Mouse (Mus musculus) lung, postnatal 0 days (tissue): ENCODE data around the gene Tlk1. TPM values are rescaled to one million over a fixed set of nuclear protein-coding genes. Genes with fewer than 3 reads are reported as not detected.

ENCODE experiments used
- ATAC-seq: fragments of 200-750 bp; cut with Nextera tagmentation; 2 replicates; pipeline ENCODE4 v1.8.0; 2017; ENCODE audit warnings: moderate library complexity
- DNase-seq: peaks from one replicate; pipeline ENCODE4 v3.0.0-alpha.2; 2016; ENCODE audit warnings: low spot score
- H3K27ac ChIP-seq: fragments of 300-500 bp; sonication (generic); 2 replicates; pipeline ENCODE4 v1.5.1; 2014; ENCODE audit warnings: antibody characterized with exemption, mild to moderate bottlenecking, low read length, mixed read lengths
- H3K27me3 ChIP-seq: fragments of 300-500 bp; sonication (generic); replicated peaks from 2 replicates; pipeline ENCODE4 v1.6.1; 2014; ENCODE audit warnings: low read length, mixed read lengths; ENCODE audit not compliant: insufficient read depth
- H3K36me3 ChIP-seq: fragments of 300-500 bp; sonication (generic); 2 replicates; pipeline ENCODE4 v1.6.1; 2014; ENCODE audit warnings: low read length, mixed read lengths; ENCODE audit not compliant: insufficient read depth
- H3K4me1 ChIP-seq: fragments of 300-500 bp; sonication (generic); 2 replicates; pipeline ENCODE4 v1.6.1; 2014; ENCODE audit warnings: antibody characterized with exemption, low read depth, low read length, mixed read lengths; ENCODE audit not compliant: insufficient read depth
- H3K4me2 ChIP-seq: fragments of 300-500 bp; sonication (generic); replicated peaks from 2 replicates; pipeline ENCODE4 v1.6.1; 2014; ENCODE audit warnings: low read depth, mild to moderate bottlenecking, low read length, moderate library complexity, mixed read lengths
- H3K4me3 ChIP-seq: fragments of 300-500 bp; sonication (generic); 2 replicates; pipeline ENCODE4 v1.5.1; 2014; ENCODE audit warnings: low read depth, low read length
- H3K9ac ChIP-seq: fragments of 300-500 bp; sonication (generic); replicated peaks from 2 replicates; pipeline ENCODE4 v1.6.1; 2014; ENCODE audit warnings: low read depth, mild to moderate bottlenecking
- H3K9me3 ChIP-seq: fragments of 300-500 bp; sonication (generic); 2 replicates; pipeline ENCODE4 v1.6.1; 2016; ENCODE audit warnings: low read length, mixed read lengths
- CTCF ChIP-seq: IDR thresholded peaks from 2 replicates; pipeline ENCODE4 v1.5.1; 2016; ENCODE audit warnings: antibody characterized with exemption, mild to moderate bottlenecking
- EP300 ChIP-seq: IDR thresholded peaks from 2 replicates; pipeline ENCODE4 v1.6.1; 2016; ENCODE audit warnings: antibody characterized with exemption, mild to moderate bottlenecking, control low read depth
- WGBS: fragments of 180-500 bp; shearing (Covaris S2); extraction: QIAGEN DNeasy Blood & Tissue Kit; methylation state at CpG from one replicate; pipeline ENCODE4 v1.1.7; 2014; 5-methylcytosine and 5-hydroxymethylcytosine counted together
- polyA plus RNA-seq: library from polyadenylated mRNA; unstranded; fragments of >200 nt; fragmentation: Nextera tagmentation; extraction: Ambion mirVana; gene quantifications from 2 replicates; pipeline ENCODE4 v1.2.1, GENCODE M21; 2015

Gene Tlk1
- polyA plus RNA-seq, 1 experiment from 2014 or later = 23.7 TPM

GRCm38 (mm10) chr2:70742588-70742987 is 82.9 kb downstream of the Tlk1 start:
- 84% methylated on average over 2 of the region's 2 CpGs for WGBS
- ATAC-seq = no peak
- no peak overlapping the region for H3K4me2 ChIP-seq
- DNase-seq = no peak
- H3K36me3 ChIP-seq = peaks cover 20% of the 10 kb centered on the region; the same call in 1 of the 2 replicates
- no peaks in the 10 kb centered on the region for H3K4me1 ChIP-seq
- no peak for TF ChIP-seq EP300
- TF ChIP-seq CTCF = no peak
- H3K27ac ChIP-seq = no peak overlapping the region
- no peaks in the 10 kb centered on the region for H3K9me3 ChIP-seq
- H3K9ac ChIP-seq = no peak overlapping the region
- H3K4me3 ChIP-seq = no peak overlapping the region
- no peaks in the 10 kb centered on the region for H3K27me3 ChIP-seq

- ATAC-seq = no peak
- Histone ChIP-seq H3K4me3 (no peak overlapping the region), H3K36me3 (peaks cover 25% of the 10 kb centered on the region), H3K4me2 (no peak overlapping the region), H3K9me3 (no peaks in the 10 kb centered on the region), H3K4me1 (no peaks in the 10 kb centered on the region), H3K27me3 (no peaks in the 10 kb centered on the region), H3K27ac (no peak overlapping the region), H3K9ac (no peak overlapping the region)
- TF ChIP-seq EP300 (no peak), CTCF (no peak)
- no peak for DNase-seq
- 95% methylated on average over 5 of the region's 5 CpGs for WGBS
These were observed 83.6 kb downstream of the Tlk1 start for GRCm38 (mm10) chr2:70741901-70742300.

- no peak for ATAC-seq
These were observed 89.5 kb downstream of the Tlk1 start for GRCm38 (mm10) chr2:70736008-70736407.

GRCm38 (mm10) chr2:70735534-70735933 is 90.0 kb downstream of the Tlk1 start:
- H3K27me3 ChIP-seq = no peaks in the 10 kb centered on the region
- TF ChIP-seq CTCF (no peak), EP300 (no peak)

More at GRCm38 (mm10) chr2:70736008-70736407, 89.5 kb downstream of the Tlk1 start:
- no peak for DNase-seq
- H3K9me3 ChIP-seq = no peaks in the 10 kb centered on the region
- peaks cover 14% of the 10 kb centered on the region; the same call in 1 of the 2 replicates for H3K36me3 ChIP-seq
- H3K4me1 ChIP-seq = no peaks in the 10 kb centered on the region
- no peak overlapping the region for H3K4me2 ChIP-seq
- H3K27ac ChIP-seq = no peak overlapping the region
- no peak overlapping the region for H3K4me3 ChIP-seq
- H3K27me3 ChIP-seq = no peaks in the 10 kb centered on the region
- 66% methylated on average over 5 of the region's 5 CpGs for WGBS
- no peak overlapping the region for H3K9ac ChIP-seq
- TF ChIP-seq EP300 (no peak), CTCF (no peak)

GRCm38 (mm10) chr2:70727089-70727488 is 98.4 kb downstream of the Tlk1 start:
- no peaks in the 10 kb centered on the region for H3K27me3 ChIP-seq
- no peak overlapping the region for H3K27ac ChIP-seq
- H3K9me3 ChIP-seq = no peaks in the 10 kb centered on the region
- 73% methylated on average over 2 of the region's 2 CpGs for WGBS
- H3K9ac ChIP-seq = no peak overlapping the region
- no peaks in the 10 kb centered on the region for H3K4me1 ChIP-seq
- DNase-seq (no peak), ATAC-seq (no peak)
- no peak overlapping the region for H3K4me3 ChIP-seq
- H3K4me2 ChIP-seq = no peak overlapping the region
- H3K36me3 ChIP-seq = peaks cover 5% of the 10 kb centered on the region; the same call in 1 of the 2 replicates
- TF ChIP-seq CTCF = no peak
- no peak for TF ChIP-seq EP300

More at GRCm38 (mm10) chr2:70735534-70735933, 90.0 kb downstream of the Tlk1 start:
- 70% methylated on average over 4 of the region's 4 CpGs for whole genome bisulfite sequencing
- no peak overlapping the region for H3K4me3 ChIP-seq
- DNase-seq (no peak), ATAC-seq (no peak)
- H3K4me2 ChIP-seq = no peak overlapping the region
- H3K36me3 ChIP-seq = peaks cover 14% of the 10 kb centered on the region; the same call in 1 of the 2 replicates
- H3K4me1 ChIP-seq = no peaks in the 10 kb centered on the region
- H3K9me3 ChIP-seq = no peaks in the 10 kb centered on the region
- no peak overlapping the region for H3K27ac ChIP-seq
- no peak overlapping the region for H3K9ac ChIP-seq

GRCm38 (mm10) chr2:70723610-70724243 is 101.8 kb downstream of the Tlk1 start:
- H3K9me3 ChIP-seq = no peaks in the 10 kb centered on the region
- WGBS = 89% methylated on average over 9 of the region's 9 CpGs

More at GRCm38 (mm10) chr2:70723610-70724243, 101.8 kb downstream of the Tlk1 start:
- Histone ChIP-seq H3K4me1 (no peaks in the 10 kb centered on the region), H3K36me3 (peaks cover 28% of the 10 kb centered on the region; the same call in 1 of the 2 replicates), H3K4me3 (no peak overlapping the region), H3K27ac (no peak overlapping the region), H3K4me2 (no peak overlapping the region), H3K9ac (no peak overlapping the region), H3K27me3 (no peaks in the 10 kb centered on the region)
- TF ChIP-seq EP300 = no peak
- no peak for TF ChIP-seq CTCF
- no peak for DNase-seq
- no peak for ATAC-seq
